ENCODE assay signal across 9 mouse cellular contexts in the genomic region with DNA sequence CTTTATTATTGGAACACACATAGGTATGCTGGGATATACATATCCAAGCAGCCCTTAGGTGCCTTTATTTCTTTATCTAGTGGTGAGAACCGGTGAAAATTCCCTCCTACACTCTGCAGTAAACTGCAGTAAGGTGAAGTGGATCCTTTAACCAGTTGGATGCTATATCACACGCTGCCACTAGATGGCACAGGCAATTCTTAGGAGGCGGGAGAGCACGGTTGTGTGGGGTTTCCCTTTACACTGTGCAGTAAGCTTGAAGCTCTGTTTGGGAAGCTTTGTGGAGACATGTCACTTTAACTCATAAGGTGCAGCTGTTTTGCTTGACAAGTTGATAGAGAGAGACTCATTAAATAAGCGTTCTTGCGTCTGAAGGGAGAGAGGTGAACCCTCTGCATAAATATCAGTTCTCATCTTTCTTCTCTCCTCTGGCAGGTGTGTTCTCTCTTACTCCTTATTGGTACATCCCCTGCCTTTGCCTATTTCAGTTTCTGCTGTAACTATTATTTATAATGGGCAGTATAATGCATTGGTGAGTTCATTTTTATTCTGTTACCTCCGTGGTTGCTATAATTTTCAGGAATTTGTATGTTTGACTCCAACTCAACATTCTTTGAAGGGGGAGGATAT. TPM values are rescaled to one million over a fixed set of nuclear protein-coding genes. Genes with fewer than 3 reads are reported as not detected.
DNase-seq lines count a peak whose midpoint lies in the region; ATAC-seq and TF ChIP-seq lines count a peak whose summit lies in the region.
"Had no signal": no experiment of that assay in that cellular context is flagged by ENCODE, and none has a peak within 500 bp of the region (broad histone marks: within the 10 kb centered on the region; RNA-seq: fewer than 3 reads in every experiment).

No protein-coding gene starts in this region.

- H3K36me3 ChIP-seq in hindbrain, embryonic 11.5 days (ENCODE audit: control insufficient read depth, insufficient read depth, low read length): no peaks in the 10 kb centered on the region

- no peak overlapping the region for H3K9ac ChIP-seq in hindbrain, embryonic 11.5 days (ENCODE audit: low read depth, low read length)

- TF ChIP-seq CTCF in embryonic fibroblast, embryonic 13.5 days (IDR thresholded peaks at IDR 0.05; ENCODE audit: borderline replicate concordance, insufficient read depth, low read length): peak; percentile 75; the same call in 1 of the 2 replicates

- TF ChIP-seq POLR2A in embryonic fibroblast, embryonic 13.5 days (IDR thresholded peaks at IDR 0.05; ENCODE audit: low read depth, low read length): no peak

- peak; percentile 37 for DNase-seq in MEL-GATA-1-ER (ENCODE audit: extremely low read depth, low read depth)
- peak; percentile 88 for DNase-seq in brain, adult 2 months (ENCODE audit: low read depth, low spot score)
- DNase-seq in hindbrain, embryonic 11.5 days (ENCODE audit: low spot score): peak; percentile 83
- peak; percentile 66 to 77 for DNase-seq in layer of hippocampus, postnatal 14 days (ENCODE audit: low spot score in 2 of 2)
- DNase-seq in lung, postnatal 14 days: peak; percentile 71
- DNase-seq in retina, postnatal 7 days (ENCODE audit: low read depth, low spot score): peak; percentile 61

- no peak overlapping the region for H3K4me2 ChIP-seq in hindbrain, embryonic 11.5 days (replicated peaks; ENCODE audit: low read depth, low read length)

- WGBS in hindbrain, embryonic 11.5 days: 12% methylated on average over 7 of the region's 7 CpGs

- H3K9me3 ChIP-seq in hindbrain, embryonic 11.5 days (ENCODE audit: control insufficient read depth, low read length): no peaks in the 10 kb centered on the region

- no peaks in the 10 kb centered on the region for H3K4me1 ChIP-seq in embryonic fibroblast, embryonic 13.5 days (ENCODE audit: control insufficient read depth, insufficient read depth, low read length)
- H3K4me1 ChIP-seq in hindbrain, embryonic 11.5 days (replicated peaks; ENCODE audit: control insufficient read depth, insufficient read depth, low read length): no peaks in the 10 kb centered on the region

- no peaks in the 10 kb centered on the region for H3K27me3 ChIP-seq in hindbrain, embryonic 11.5 days (ENCODE audit: control insufficient read depth, insufficient read depth, low read length)

- no peak overlapping the region for H3K27ac ChIP-seq in embryonic fibroblast, embryonic 13.5 days (ENCODE audit: insufficient read depth, low read length)
- no peak overlapping the region for H3K27ac ChIP-seq in hindbrain, embryonic 11.5 days (ENCODE audit: low read depth, low read length)

- no peak overlapping the region for H3K4me3 ChIP-seq in embryonic fibroblast, embryonic 13.5 days (ENCODE audit: insufficient read depth, low read length)
- H3K4me3 ChIP-seq in hindbrain, embryonic 11.5 days (ENCODE audit: low read depth, low read length): no peak overlapping the region
- H3K4me3 ChIP-seq: myocyte had no signal

- ATAC-seq in hindbrain, embryonic 11.5 days (ENCODE audit: low FRiP score): peak; percentile 82
- ATAC-seq in erythroblast, adult 5-6 weeks (replicated peaks; ENCODE audit: low FRiP score, poor library complexity, severe bottlenecking): no peak; the same call in 1 of the 2 replicates

RNA-seq across cellular contexts. Expression of a gene that starts 22.9 kb away (rescaled TPM):
- 31.7 and 43.2 TPM in 2 replicates for polyA plus RNA-seq in embryonic fibroblast, embryonic 13.5 days (2011; ENCODE audit: insufficient read length, low read depth, missing spikeins)
- polyA plus RNA-seq in hindbrain, embryonic 11.5 days (2014; fragmentation: Nextera tagmentation; extraction: Ambion mirVana): 99.4 and 111 TPM in 2 replicates
- total RNA-seq in layer of hippocampus, postnatal 14 days (2021): 100 to 1,000 TPM; 142 to 160 TPM
- 1.3 and 2.3 TPM in 2 replicates for total RNA-seq in erythroblast, adult 5-6 weeks (2015; ENCODE audit: low replicate concordance)
- total RNA-seq in erythroblast, adult 5-6 weeks (2017; ENCODE audit: low replicate concordance): 4.5 and 19.9 TPM in 2 replicates

Comparison
In these comparisons a context has a peak if more than half of its experiments do, and no peak if none do; other contexts are left out.
1. DNase-seq: peak in every context shown above with its lines; median percentile 88 in brain, adult 2 months; 83 in hindbrain, embryonic 11.5 days; 72 in layer of hippocampus, postnatal 14 days; 71 in lung, postnatal 14 days; 61 in retina, postnatal 7 days; 37 in MEL-GATA-1-ER.
2. RNA of a gene that starts 22.9 kb away (total RNA-seq): 142 to 160 TPM in layer of hippocampus, postnatal 14 days; 1.3 to 19.9 TPM in erythroblast, adult 5-6 weeks; every median in the first group is over 4 times any median in the second.